Mouse (Mus musculus) layer of hippocampus, adult 8-10 months (tissue): Measurements from ENCODE around the gene Cd48. TPM values are rescaled to one million over a fixed set of nuclear protein-coding genes. Genes with fewer than 3 reads are reported as not detected.
A peak's percentile ranks its signal among the peaks of the same experiment; 100 is the strongest.
"Not testable (repeated sequence)": the region's sequence is repeated elsewhere in the genome, so short reads cannot be mapped to it uniquely, and the experiment has no call there.

Experiments
- DNase-seq, 2 experiments: peaks; one replicate each; pipeline ENCODE4 v3.0.0; 2022; ENCODE audit warnings: low spot score in 2 of 2
- total RNA-seq, 4 experiments: library from RNA; stranded (reverse); gene quantifications; 2 replicates each; pipeline ENCODE4 v1.2.4; 2022

The Cd48 gene
- 1 to 10 TPM in 2 of 4 experiments, under 1 TPM in 1, not detected in 1; 0.72 to 8.2 (median 5.9) TPM for total RNA-seq

DNA sequence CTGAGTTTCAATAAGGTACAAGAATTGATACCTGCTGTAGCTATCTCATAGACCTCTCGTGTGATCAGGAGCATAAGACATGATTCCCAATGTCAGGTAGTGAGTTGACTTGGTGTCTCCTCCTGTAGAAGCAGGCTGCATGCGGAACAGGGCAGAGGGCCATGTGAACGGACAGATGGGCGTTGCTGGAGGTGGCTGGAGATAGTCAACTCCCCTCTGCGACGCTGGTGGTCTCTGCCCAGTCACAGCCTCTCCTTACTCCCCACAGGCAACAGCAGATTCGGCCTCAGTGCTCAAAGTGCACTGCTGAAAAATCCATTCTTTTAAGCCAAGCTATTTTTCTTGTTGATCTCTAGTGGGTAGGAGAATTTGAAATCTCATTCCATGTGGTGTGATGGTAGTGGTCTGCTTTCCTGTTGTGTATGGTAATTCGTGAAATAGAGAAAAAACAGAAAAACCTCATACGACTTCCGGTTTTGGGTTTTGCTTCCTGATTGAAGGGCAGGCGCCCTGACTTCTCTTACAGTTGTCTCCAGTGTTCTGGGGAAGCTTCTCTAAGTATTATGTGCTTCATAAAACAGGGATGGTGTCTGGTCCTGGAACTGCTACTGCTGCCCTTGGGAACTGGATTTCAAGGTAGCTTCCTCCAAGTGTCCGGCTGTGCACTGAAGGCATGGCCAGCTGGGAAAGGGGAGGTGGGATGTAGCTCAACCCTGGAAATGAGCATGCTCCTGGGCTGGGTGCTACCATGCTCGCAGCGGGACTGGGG lies at the start of gene Cd48:
Gene Cd48 (plus strand): TSS at position 479 of the 769 bp plus-strand sequence.
- DNase-seq = no peak

DNA sequence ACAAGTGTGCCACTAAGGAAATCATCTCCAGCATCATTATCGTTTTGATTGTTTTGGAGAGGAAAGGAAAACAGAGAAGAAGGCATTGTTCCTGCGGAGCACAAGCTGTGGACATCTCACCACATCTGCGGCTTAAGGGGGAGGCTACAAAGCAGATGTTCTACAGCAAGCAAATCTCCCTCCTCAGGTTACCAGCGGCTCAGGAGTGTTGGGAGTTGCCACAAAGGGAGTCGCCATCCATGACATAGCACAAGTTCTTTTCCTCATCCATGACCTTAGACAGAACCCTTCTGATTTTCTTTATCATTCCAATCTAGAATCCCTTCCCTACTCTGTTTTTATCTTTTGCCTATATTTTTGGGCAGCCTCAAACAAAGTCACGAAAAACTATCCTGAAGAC lies 46.1 kb upstream of the Cd48 start:
- DNase-seq = no peak

DNA sequence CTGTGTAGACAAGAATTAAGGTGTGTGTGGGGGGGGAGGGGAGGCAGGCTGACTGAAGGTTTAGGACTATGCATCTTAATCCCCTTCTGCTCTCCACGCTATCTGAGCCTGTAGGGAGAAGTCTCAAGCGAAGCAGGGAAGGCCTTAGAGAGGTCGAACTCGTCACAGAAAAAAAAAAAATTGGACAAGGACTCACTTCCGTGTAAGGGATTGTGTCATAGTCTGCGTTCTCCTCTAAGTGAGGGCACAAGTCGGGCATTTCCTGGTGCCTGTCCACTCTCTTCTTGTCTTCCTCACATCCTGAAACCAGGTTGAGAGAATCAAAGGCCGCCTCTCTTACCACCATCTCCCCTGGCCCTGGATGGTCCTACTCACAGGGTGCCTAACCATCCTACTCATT lies 44.7 kb upstream of the Cd48 start:
- no peak for DNase-seq

DNA sequence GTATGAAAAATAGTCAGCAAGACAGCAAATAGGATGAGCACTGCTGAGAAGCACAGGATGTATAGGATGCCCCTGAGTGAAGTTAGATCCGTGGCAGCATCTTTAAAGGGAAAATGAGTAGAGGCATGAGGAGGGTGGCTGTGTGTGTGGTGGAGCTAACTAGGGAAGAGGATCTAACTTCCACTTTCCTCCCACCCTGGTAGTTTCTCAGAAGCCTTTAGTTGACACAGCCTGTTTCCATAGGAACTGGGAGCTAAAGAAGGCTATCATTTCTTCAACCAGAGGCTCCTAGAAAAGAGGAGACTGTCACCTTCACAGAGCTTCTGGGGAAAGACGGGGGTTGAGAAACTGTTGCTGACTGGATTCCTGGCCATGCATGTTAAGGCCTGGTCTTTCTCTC lies 43.1 kb upstream of the Cd48 start:
- DNase-seq = no peak

DNA sequence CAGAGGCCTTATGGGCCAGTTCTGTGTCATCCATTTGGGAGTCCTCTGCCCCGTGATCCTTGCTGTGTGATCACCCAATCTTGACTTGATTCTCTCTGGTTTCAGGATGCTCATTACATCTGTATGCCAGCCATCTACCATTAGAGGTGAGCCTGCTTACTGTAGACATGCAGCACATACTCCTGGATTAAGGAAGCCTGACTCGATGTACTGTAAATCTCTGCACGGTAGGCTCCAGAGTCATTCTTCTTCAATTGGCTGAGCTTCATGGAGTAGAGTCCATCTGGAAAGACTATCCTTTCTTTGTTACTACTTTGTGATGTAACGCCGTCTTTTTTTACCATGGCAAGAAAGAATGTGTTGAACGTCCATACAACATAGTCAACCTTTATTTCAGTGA lies 41.0 kb upstream of the Cd48 start:
- no peak for DNase-seq

DNA sequence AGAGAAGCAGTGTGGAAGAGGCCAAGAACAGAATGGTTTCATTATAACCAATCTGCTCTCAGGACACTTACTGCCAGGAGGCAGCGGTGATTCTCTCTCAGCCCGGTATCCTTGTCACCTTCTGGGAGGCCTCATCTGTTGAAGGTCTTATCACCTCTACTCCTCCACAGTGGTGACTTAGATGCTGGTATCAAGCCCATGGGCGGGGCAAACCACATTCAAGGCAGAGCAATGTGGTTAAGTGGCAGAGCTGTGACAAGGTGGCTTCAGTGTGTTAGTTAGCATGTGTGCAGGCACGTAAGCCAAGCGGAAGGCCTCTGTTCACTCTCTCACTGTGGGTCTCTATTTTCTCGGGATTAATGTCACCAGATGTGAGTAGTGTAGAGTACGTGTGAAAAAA lies 38.2 kb upstream of the Cd48 start:
- DNase-seq = no peak

DNA sequence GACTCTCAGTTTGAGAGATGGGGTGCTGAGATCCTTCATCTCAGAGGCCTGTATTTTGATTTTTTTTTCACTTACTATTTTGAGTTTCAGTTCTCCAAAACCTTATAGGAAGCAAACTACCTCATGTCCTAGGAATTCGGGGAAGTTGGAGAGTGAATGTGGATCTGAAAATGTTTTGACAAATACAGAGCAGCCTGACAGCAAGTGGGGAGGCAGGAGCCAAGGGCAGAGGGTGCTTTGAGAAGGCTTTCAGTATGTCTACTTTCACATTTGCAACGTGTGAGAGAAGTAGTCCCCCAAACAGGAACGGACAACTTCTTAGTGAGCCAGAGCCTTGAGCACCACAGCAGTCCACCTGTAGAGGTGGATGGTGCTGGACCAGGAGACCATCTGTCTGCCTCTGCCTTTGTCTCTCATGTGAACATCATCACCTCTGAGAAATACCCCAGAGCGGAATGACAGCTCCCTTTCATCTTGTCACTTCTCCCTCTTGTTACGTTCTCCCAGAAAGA lies 35.3 kb upstream of the Cd48 start:
- no peak for DNase-seq

DNA sequence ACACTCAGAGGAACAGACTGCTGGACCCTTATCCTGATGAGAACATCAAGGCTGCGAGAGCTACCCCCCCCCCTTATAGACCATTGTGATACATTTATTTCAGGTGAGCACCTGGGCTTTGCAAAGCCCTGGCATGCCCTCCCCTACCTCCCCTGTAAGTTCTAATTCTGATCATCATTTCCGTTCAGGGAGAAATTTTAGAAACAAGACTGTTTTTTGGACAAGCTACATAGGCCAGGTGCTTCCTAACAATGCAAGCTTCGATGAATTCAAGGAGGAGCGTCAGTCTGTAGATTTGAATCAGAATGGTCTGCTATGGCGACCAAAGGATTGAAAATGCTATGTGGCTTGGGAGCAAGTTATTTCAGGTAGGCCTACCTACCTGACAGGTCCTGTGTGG lies 34.1 kb upstream of the Cd48 start:
- no peak for DNase-seq

DNA sequence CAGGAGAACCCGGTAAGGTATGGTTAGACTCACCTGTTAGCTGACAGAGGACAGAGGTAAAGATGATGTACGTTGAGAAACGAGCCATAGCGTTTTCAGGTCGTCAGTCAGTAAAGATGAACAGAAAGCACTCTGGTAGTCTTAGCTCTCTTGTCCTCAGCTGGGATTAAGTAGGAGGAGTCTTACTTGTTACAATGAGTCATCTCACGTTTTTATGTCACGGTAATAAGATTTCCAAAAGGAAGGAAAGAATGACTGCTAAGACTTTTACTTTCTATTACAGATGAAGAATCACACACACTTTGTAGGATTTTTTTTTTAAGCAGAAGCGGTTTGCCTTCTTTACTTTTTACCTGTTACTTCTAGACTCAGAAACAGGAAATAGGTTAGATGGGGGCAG lies 33.0 kb upstream of the Cd48 start:
- DNase-seq = no peak

DNA sequence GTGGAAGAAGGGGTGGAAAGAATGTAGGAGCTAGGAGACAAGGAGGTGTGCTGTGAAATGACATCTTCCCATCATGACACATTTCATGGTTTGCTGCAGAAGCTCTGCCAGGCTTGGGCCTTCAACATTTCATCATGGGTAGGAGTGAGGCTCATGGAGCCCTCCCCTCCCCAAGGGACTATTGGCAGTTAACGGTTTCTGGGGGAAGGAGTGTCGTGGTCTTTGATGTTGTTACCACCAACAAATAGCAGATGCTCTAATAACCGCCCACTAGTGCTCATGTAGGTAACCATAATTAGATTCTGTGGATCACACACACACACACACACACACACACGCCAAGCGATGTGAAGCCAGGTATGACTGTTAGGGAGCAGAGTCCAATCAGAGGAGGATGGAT lies 29.1 kb upstream of the Cd48 start, which contains the start of gene Slamf7:
Gene Slamf7 (minus strand): TSS at position 302 of the 400 bp plus-strand sequence.
- no peak for DNase-seq

DNA sequence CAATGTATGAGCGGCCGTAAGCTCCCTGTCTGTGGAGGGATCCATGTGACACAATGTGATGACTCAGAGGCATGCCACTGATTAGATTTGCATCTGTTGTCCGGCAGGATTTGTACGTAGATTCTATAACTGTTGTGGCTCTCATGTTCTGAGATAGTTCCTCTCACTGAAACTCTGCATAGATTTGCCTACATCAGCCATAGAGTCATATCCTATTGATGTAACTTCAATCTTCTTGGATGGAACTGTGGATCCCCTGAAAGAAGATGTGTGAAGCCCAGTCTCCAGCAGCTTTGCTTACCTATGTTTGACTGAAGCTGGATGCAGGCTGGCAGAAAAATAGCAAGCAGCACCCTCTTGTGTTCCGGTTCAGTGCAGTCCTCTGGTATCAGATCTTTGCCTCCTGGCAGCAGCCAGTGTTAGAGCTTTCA lies 23.2 kb upstream of the Cd48 start:
- peak in 1 of 2 experiments; percentile 15 for DNase-seq

DNA sequence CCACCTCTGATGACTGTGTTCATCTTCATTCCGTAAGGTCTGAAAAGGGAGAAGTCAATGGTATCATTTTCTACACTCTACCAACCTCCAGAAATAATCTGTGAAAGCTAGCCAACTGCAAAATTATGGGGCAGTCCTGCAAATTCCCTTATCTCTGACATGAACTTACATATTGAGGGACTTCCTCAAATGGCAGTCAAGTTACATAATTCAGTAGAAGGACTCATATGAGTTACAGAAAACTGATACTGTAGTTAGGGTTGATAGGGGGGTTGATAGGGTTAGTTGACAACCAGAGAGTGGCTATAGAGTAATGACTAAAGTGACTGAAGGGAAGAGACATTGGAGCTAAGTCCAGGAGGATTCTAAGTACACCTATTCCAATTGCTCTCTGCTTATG lies 21.4 kb upstream of the Cd48 start:
- DNase-seq = no peak

DNA sequence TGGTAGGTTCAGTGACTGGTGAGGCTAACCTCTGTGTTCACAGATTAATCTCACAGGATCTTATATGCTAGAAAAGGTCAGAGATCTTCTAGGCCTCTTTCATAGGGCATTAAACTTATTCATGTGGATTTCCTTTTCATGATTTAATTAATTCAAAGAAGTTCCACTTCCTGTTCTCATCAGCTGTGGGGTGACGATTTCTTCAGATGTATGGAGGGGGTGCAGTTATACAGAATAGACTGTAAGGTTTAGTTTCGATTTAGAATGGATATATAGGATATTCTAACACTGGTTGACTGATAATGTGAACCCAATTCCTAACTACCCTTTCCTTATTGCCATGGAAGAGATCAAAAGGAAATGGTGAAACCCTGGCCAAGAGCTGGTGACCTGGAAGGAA lies 20.3 kb upstream of the Cd48 start:
- no peak for DNase-seq

DNA sequence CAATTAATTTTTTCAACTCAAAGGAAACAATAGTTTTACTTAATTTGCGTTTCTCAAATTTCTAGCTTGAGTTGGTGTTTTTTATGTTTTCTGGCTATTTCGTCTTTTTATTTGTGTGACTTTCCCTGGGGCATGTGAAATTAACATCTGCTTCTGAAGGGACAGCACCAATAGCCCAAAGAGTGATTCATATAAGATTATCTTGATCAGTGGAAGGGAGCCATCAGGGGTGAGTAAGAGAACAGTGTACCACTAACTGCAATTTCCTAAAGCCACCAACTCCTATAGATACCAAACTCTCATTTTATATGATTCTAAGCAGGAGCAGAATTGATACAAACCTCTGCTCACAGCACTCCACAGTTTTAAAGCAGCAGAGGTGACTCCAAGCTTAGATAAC lies 18.1 kb upstream of the Cd48 start:
- no peak for DNase-seq

DNA sequence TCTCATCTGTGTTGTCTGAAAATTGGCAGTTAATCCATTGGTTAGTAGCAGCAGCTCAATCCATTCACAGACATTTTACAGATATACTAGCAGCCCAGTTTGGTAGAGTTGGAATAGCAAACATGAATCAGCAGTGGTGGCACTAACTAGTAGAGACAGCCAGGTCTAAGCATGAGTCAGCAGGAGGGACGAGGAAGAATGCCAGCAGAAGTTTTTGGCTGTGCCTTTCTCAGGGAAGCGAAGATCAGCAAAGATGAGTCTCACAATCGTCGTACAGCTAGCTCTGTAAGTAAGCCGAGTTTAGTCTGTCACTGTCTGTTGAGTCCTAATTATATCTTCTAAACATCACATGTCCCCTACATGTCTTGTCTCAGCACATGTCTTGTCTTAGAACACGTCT lies 15.5 kb upstream of the Cd48 start:
- peak in 1 of 2 experiments; percentile 6 for DNase-seq

DNA sequence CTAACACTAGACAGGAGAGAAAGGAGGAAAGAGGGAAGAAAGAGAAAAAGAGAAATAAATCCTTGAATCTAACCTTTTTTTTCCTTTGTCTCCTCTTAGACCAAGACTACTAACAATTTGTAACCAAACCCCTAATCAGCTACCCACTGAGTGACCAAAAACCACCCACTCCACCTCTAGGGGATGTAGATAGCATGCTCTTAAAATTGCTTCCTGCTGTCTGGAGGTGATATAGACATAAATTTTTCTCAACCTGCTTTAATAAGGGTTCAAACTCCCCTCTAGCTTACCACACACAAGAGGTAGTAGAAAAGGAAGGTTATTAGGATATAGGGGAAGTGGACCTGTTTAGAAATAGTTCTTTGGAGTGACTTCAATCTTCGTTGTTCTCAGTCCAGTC lies 14.6 kb upstream of the Cd48 start:
- DNase-seq = no peak

DNA sequence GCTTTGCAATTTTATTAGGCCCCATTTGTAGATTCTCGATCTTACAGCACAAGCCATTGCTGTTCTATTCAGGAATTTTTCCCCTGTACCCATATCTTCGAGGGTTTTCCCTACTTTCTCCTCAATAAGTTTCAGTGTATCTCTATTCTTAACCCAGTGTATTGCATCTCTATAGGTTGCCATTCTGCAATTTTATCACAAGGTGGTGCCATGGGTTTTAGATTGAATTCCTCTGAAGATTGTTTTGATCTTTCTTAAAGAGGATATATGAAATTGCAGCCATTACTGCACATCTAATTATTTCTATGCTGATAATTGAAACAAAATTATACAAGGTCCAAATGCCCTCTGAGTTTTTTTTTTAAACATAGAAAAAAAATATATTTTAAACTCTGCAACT lies 9.4 kb upstream of the Cd48 start:
- DNase-seq = not testable (repeated sequence)

DNA sequence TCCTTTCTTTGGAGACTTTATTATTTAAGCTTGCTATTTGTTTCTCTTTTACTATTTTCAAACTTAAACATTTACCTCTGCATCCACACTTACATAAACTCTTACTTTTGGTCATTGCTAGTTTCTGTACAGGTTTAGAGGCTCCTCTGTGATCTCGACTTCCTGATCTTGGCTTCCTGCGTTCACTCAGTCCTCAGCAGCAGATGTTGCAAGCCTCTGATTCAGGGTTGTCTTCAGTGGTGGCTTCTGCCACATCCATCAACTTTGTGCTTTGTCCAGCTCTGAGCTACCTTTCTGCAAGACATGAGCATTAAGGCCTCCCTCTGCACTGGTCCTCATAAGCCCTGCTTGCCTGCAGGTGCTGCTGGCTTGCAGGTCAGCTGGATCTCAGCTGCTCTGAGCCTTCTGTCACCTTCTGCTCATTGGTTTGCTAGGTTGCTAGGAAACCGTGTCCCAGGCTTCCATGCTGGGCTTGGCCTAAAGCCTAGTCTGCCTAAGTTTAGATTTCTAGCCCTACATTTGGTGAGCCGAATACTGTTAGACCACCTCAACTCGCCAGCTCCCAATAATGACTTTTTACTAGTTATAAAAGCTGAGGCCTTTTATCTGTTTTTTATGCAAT lies 8.8 kb upstream of the Cd48 start:
- DNase-seq = peak; percentile 36

DNA sequence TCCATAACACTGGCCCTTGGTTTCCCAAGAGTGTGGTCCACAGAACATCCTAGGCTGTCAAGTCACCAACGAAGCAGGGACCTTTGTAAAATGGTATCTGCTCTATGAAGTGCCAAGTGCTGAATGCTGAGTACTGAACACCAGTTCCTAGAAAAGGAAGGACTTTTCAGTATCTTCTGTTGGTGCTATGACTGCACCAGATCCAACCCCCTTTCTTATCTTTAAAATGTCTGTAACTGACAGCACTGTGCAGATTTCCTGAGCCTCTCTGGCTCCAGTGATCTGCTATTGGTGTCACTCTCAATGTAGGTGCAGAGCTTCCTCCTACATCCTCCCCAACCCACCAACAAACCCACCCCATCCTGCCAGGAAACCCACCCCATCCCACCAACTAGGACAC lies 7.3 kb upstream of the Cd48 start:
- no peak for DNase-seq

DNA sequence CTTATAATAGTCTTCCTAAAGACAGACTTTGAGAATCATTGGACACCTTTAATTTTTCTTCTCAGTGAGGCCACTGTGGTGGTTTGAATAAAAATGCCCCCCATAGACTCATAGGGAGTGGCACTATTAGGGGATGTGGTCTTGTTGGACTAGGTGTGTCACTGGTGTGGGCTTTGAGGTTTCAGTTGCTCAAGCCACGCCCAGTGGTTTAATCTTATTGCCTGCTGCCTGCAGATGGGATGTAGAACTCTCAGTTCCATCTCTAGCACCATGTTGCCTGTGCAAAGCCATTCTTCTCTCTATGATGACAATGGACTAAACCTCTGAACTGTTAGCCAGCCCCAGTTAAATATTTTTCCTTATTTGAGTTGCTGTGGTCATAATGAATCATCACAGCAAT lies 4.1 kb upstream of the Cd48 start:
- no peak for DNase-seq

DNA sequence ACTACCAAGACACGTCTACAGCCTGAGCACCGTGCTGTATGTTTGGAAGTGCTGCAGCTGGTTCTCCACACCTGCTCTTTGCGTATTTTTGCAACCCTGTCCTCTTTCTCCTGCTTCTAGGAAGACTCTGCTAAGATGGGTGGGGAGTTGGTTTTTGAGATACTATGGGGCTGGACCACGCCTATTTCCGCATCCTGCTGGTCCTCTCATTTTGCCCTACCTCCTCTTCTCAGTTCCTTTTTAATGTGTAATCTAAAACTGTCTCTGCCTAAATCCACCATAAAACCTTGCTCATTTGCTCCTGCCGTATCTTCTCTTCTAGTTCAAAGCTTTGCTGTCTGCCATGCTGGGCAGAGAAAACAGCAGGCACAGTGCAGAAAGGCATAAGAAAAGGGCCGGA lies 800 bp upstream of the Cd48 start:
- no peak for DNase-seq

DNA sequence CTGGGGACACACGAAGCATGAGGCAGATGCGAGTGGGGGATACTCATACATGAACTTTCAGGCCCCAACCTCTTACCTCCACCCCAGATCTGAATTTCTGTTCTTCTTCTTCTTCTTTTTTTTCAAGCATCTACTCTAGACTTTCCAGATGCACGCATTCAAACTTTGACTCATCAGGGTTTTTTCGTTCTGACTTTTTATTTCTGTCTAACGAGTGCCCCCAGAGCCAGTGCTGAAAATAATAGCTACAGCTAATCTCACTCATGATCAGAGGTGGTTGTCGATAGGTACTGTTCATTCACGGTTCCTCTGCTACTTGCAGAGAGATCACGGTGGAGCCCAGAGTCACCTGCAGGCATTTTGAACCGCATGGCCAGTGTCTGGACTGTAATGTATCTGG lies 3.1 kb downstream of the Cd48 start:
- DNase-seq = no peak

DNA sequence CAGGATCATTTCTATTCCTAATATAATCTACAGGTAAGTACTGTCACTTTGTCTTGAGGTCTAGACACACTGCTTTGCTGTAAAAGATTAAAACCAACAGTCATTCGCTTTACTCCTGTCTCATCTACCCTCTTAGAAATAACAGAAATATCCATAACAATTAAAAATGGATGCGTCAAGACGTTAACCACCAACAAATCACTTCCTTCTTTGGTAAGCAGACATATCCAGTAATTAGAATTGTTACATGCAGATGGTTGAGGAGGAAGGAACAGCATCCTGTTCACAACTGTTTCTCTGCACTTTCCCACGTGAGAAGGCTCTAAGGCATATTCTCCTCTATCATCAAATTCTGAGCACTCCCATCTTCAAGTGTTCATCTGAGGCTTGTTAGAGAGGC lies 5.5 kb downstream of the Cd48 start:
- no peak for DNase-seq
